Mouse (Mus musculus): ENCODE results near the gene Ajm1.

DNA sequence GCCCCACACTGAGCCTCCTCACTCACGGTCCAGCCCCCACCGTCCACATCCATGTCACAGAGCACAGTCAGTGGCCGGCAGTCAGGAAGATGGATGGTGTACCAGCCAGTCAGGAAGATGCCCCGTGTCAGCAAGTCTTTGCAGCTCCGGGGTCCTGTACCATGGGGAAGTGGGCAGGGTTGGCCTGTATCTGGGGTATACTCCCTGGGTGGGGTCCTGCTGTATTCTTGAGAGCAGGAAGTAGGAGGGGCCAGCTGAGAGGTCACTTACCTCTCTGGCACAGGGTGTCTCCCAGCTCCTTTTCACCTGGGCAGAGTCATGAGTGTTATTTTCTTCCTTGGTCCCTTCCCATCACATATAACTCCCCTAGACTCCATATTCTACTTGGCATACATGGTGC lies 44.4 kb upstream of the Ajm1 start:
- no peak for TF ChIP-seq POLR2A (IDR thresholded peaks at IDR 0.05; ENCODE audit: control insufficient read depth, low read depth, low read length)
- no peak for TF ChIP-seq CTCF (IDR thresholded peaks at IDR 0.05; ENCODE audit: control insufficient read depth, insufficient read depth, insufficient replicate concordance, low read depth, low read length)

Data from testis, adult 2 months (tissue).